Mouse (Mus musculus) limb, embryonic 10.5 days (tissue): ENCODE data around the gene Gm31371. TPM values are rescaled to one million over a fixed set of nuclear protein-coding genes. Genes with fewer than 3 reads are reported as not detected.
"Not testable (repeated sequence)": the region's sequence is repeated elsewhere in the genome, so short reads cannot be mapped to it uniquely, and the experiment has no call there.

Experiments used
- DNase-seq: peaks from one replicate; pipeline ENCODE4 v3.0.0-alpha.2; 2017; ENCODE audit warnings: low spot score
- H3K27ac ChIP-seq: fragments of 300-500 bp; sonication (generic); 2 replicates; pipeline ENCODE4 v1.5.1; 2016; ENCODE audit warnings: mild to moderate bottlenecking
- H3K27me3 ChIP-seq: fragments of 300-500 bp; sonication (generic); 2 replicates; pipeline ENCODE4 v1.6.1; 2016; ENCODE audit warnings: low read depth, mild to moderate bottlenecking; ENCODE audit not compliant: poor library complexity, severe bottlenecking
- H3K36me3 ChIP-seq: fragments of 300-500 bp; sonication (generic); 2 replicates; pipeline ENCODE4 v1.6.1; 2016; ENCODE audit warnings: mild to moderate bottlenecking, moderate library complexity
- H3K4me1 ChIP-seq: fragments of 300-500 bp; sonication (generic); 2 replicates; pipeline ENCODE4 v1.6.1; 2016
- H3K4me3 ChIP-seq: fragments of 300-500 bp; sonication (generic); 2 replicates; pipeline ENCODE4 v1.5.1; 2016; ENCODE audit warnings: mild to moderate bottlenecking, moderate library complexity
- H3K9me3 ChIP-seq: fragments of 300-500 bp; sonication (generic); replicated peaks from 2 replicates; pipeline ENCODE4 v1.6.1; 2016; ENCODE audit warnings: mild to moderate bottlenecking
- WGBS: fragments of 180-500 bp; shearing (Covaris S2); methylation state at CpG from one replicate; pipeline ENCODE4 v1.1.7; 2016; 5-methylcytosine and 5-hydroxymethylcytosine counted together
- polyA plus RNA-seq: library from polyadenylated mRNA; unstranded; fragments of >200 nt; fragmentation: Nextera tagmentation; extraction: Ambion mirVana; gene quantifications from 2 replicates; pipeline ENCODE4 v1.2.1, GENCODE M21; 2016

Gm31371 gene
- polyA plus RNA-seq = not detected in 2 replicates

DNA sequence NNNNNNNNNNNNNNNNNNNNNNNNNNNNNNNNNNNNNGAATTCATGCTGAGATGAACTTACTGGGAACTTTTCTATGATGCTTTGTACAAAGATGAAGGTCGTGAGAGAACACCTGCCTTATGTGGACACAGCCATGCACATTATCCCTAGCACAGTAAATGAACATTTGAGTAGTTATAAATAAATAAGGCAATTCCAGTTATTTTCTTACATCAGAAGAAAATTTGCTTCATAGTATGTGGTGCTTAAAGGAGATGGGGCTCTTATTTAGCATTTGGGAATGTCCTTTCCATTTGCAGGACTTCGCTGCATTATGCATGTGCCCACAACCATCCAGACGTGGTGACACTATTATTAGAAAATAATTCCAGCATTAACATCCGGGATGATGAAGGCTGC, at the start of gene Gm31371:
Gene Gm31371, plus strand, starts transcription at position 301 of the 400 bp plus-strand sequence.
- DNase-seq = not testable (repeated sequence)
- 68% methylated on average over 3 of the region's 4 CpGs for WGBS

GRCm38 (mm10) chr8:19906425-19907055, 3.3 kb downstream of the Gm31371 start:
- not testable (repeated sequence) for H3K36me3 ChIP-seq, H3K4me3 ChIP-seq, DNase-seq, H3K27ac ChIP-seq, H3K27me3 ChIP-seq, H3K4me1 ChIP-seq, H3K9me3 ChIP-seq
- WGBS = 91% methylated on average over 7 of the region's 8 CpGs

More for the DNA sequence above, at the start of gene Gm31371:
- H3K36me3 ChIP-seq, H3K4me1 ChIP-seq, H3K9me3 ChIP-seq, H3K27ac ChIP-seq, H3K4me3 ChIP-seq, H3K27me3 ChIP-seq: not testable (repeated sequence)

GRCm38 (mm10) chr8:19908841-19909321, 5.7 kb downstream of the Gm31371 start:
- H3K27me3 ChIP-seq, H3K36me3 ChIP-seq, DNase-seq, H3K27ac ChIP-seq, H3K4me3 ChIP-seq, H3K4me1 ChIP-seq, H3K9me3 ChIP-seq: not testable (repeated sequence)
- 84% methylated on average over 5 of the region's 6 CpGs for WGBS

DNA sequence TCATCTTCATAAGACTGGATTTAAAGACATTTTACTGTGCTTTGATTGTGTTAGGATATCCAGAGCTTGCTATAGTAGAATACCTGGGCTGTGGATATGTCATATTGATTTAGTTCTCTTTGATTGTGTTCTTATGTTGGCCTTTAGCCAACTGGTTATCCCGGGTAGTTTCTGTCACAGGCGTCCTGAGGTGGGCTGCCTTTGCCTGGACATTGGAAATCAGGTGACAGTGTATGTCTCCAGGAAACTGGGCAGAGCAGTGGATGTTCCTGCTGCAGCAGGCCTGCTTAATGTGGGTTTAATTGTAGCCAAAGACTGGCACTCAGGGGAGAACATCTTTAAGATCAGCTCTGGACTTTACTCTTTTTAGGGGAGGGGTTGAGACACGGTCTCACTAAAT, 15.9 kb downstream of the Gm31371 start:
- not testable (repeated sequence) for H3K27ac ChIP-seq, H3K9me3 ChIP-seq, H3K36me3 ChIP-seq, H3K4me1 ChIP-seq, H3K27me3 ChIP-seq, H3K4me3 ChIP-seq, DNase-seq
- WGBS = 82% methylated on average over 2 of the region's 3 CpGs

DNA sequence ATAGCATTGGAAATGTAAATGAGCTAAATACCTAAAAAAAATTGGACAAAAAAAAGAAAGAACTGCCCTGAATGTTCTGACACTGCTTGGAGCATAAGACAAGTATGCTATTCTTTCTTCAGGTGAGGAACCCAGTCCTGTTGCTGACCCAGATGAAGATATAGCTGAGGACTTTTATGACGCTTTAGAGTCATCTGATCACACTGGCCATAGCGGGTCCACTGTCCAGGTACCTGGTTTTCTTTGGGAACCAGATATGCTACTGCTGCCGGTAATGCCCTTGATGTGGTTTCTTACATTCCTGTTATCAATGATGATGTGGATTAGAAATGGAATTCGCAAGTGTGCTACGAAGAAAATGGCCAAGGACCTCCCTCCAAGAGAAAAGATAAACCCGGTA, 31.1 kb downstream of the Gm31371 start:
- not testable (repeated sequence) for H3K27me3 ChIP-seq, H3K27ac ChIP-seq, H3K36me3 ChIP-seq, H3K4me1 ChIP-seq, H3K9me3 ChIP-seq, DNase-seq, H3K4me3 ChIP-seq
- 89% methylated on average over 1 of the region's 6 CpGs for WGBS

- H3K4me1 ChIP-seq, DNase-seq, H3K4me3 ChIP-seq, H3K9me3 ChIP-seq, H3K27ac ChIP-seq, H3K36me3 ChIP-seq, H3K27me3 ChIP-seq: not testable (repeated sequence)
- 74% methylated on average over 2 of the region's 2 CpGs for WGBS
Observed at GRCm38 (mm10) chr8:19935541-19936030, 32.4 kb downstream of the Gm31371 start.

DNA sequence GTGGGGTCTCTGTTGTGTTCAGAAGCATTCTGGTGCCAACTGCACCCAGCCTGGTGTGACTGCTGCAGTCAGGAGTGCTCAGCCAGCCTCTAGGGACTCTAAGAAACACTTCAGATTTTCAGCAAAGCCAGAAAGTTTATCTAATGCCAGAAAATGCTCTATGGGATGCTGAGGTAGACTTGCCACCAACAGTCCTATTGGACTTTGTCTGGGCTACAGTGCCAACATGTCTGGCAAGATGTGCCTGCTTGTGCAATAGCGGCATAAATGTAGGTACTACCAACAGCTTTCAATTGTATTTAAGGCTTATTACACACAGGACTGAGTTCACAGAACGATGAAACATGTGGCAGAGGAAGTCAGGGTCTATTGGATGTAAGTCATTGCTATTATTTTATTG, 57.7 kb downstream of the Gm31371 start:
- Histone ChIP-seq H3K36me3 (no peaks in the 10 kb centered on the region), H3K27me3 (no peaks in the 10 kb centered on the region), H3K9me3 (no peaks in the 10 kb centered on the region), H3K27ac (no peak overlapping the region), H3K4me1 (no peaks in the 10 kb centered on the region), H3K4me3 (no peak overlapping the region)
- no peak for DNase-seq
- 80% methylated on average over 2 of the region's 2 CpGs for WGBS

DNA sequence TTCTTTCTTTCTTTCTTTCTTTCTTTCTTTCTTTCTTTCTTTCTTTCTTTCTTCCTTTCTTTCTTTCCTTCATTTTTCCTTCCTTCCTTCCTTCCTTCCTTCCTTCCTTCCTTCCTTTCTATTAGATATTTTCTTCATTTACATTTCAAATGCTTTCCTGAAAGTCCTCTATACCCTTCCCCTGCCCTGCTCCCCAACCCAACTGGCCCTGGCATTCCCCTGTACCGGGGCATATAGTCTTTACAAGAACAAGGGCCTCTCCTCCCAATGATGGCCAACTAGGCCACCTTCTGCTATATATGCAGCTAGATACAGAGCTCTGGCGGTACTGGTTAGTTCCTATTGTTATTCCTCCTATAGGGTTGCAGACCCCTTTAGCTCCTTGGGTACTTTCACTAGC, 60.6 kb downstream of the Gm31371 start:
- not testable (repeated sequence) for H3K27ac ChIP-seq, H3K36me3 ChIP-seq, DNase-seq, H3K27me3 ChIP-seq, H3K9me3 ChIP-seq, H3K4me1 ChIP-seq, H3K4me3 ChIP-seq
- WGBS = 77% methylated on average over 2 of the region's 2 CpGs

DNA sequence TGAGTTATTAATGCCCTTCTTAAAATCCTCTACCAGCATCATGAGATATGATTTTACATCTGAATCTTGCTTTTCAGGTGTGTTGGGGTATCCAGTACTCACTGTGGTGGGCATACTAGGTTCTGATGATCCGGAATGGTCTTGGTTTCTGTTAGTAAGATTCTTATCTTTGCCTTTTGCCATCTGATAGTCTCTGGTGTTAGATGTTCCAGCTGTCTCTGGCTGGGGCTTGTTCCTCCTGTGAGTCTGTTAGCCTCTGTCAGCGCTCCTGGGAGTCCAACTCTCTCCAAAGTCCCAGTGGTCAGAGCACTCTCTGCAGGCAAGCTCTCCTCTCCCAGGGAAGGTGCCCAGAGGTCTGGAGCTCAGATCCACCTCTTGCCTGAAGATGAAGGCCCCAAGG, 65.0 kb downstream of the Gm31371 start:
- not testable (repeated sequence) for H3K27ac ChIP-seq, H3K9me3 ChIP-seq, H3K36me3 ChIP-seq, DNase-seq, H3K27me3 ChIP-seq, H3K4me1 ChIP-seq, H3K4me3 ChIP-seq
- whole genome bisulfite sequencing = 61% methylated on average over 2 of the region's 2 CpGs

DNA sequence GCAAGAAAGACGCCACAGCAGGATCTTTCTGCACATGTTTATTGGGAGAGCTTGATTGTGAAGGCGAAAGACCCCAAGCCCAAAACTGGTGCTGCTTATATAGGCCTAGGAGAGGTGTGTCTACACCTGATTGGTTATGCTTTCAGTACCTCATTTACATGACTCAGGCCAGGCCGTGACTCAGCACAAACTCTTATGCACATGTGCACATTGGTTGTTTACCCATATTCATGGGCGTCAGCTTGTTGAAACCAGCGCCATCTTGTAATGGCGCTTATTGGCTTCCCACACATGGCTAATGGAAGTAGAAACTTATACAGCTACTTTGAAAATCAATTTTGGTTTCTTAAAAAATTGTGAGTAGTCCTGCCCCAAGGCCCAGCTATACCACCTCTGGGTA, 72.0 kb downstream of the Gm31371 start:
- H3K9me3 ChIP-seq, DNase-seq, H3K36me3 ChIP-seq, H3K27ac ChIP-seq, H3K4me3 ChIP-seq, H3K4me1 ChIP-seq, H3K27me3 ChIP-seq: not testable (repeated sequence)
- 91% methylated on average over 6 of the region's 6 CpGs for WGBS

Other genes starting within 250 kb of the Gm31371 start
- gene 4930467E23Rik, start 173.8 kb upstream of the Gm31371 start, polyA plus RNA-seq = not detected in 2 replicates